Mouse (Mus musculus): ENCODE measurements around the gene Fbxo6. TPM values are rescaled to one million over a fixed set of nuclear protein-coding genes. Genes with fewer than 3 reads are reported as not detected.
"Not testable (repeated sequence)": the region's sequence is repeated elsewhere in the genome, so short reads cannot be mapped to it uniquely, and the experiment has no call there.

Fbxo6 gene
- polyA plus RNA-seq, 1 experiment from 2014 or later, result 22.0 TPM

DNA sequence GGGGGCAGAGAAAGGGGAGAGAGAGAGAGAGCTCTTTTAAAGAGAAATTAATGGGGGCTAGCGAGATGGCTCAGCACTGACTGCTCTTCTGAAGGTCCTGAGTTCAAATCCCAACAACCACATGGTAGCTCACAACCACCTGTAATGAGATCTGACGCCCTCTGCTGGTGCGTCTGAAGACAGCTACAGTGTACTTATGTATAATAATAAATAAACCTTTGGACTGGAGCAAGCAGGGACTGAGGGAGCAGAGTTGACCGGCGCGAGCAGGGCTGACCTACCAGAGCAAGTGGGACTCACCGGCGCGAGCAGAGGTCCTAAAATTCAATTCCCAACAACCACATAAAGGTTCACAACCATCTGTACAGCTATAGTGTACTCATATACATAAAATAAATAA, 32.4 kb downstream of the Fbxo6 start:
- H3K9ac ChIP-seq (replicated peaks; ENCODE audit: low read length); H3K27ac ChIP-seq (ENCODE audit: low read length); H3K4me1 ChIP-seq (ENCODE audit: insufficient read depth, low read length); H3K36me3 ChIP-seq (ENCODE audit: insufficient read depth, low read length); H3K4me2 ChIP-seq (replicated peaks; ENCODE audit: low read depth, low read length); H3K9me3 ChIP-seq (ENCODE audit: low read length); ATAC-seq (ENCODE audit: low FRiP score, low TSS enrichment); H3K4me3 ChIP-seq (ENCODE audit: low read length); H3K27me3 ChIP-seq (ENCODE audit: insufficient read depth, low read length): not testable (repeated sequence)
- WGBS, result 91% methylated on average over 9 of the region's 9 CpGs

DNA sequence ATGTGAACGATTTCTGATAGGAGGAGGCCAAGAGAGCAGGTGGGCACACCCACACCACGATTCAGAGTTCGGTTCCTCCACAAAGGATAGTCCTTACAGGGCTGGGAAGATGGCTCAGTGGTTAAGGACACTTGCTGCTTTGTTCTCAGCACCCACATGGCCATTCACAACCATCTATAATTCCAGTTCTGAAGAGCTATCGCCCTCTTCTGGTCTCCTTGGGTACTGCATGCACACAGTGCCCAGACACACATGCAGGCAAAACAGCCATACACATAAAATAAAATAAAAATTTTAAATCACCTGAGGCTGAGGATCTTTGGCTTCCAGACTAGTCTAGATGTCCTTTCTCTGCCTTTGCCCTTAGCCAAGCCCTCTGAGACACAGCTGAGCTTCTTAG, 34.5 kb downstream of the Fbxo6 start:
- Histone ChIP-seq H3K36me3 (ENCODE audit: insufficient read depth, low read length) (no peaks in the 10 kb centered on the region), H3K9ac (replicated peaks; ENCODE audit: low read length) (no peak overlapping the region), H3K27me3 (ENCODE audit: insufficient read depth, low read length) (no peaks in the 10 kb centered on the region), H3K4me2 (replicated peaks; ENCODE audit: low read depth, low read length) (no peak overlapping the region), H3K9me3 (ENCODE audit: low read length) (no peaks in the 10 kb centered on the region), H3K4me1 (ENCODE audit: insufficient read depth, low read length) (peaks cover 9% of the 10 kb centered on the region; the same call in 1 of the 2 replicates), H3K4me3 (ENCODE audit: low read length) (no peak overlapping the region), H3K27ac (ENCODE audit: low read length) (no peak overlapping the region)
- ATAC-seq (ENCODE audit: low FRiP score, low TSS enrichment), result no peak
- WGBS, result 78% methylated on average over 4 of the region's 4 CpGs

DNA sequence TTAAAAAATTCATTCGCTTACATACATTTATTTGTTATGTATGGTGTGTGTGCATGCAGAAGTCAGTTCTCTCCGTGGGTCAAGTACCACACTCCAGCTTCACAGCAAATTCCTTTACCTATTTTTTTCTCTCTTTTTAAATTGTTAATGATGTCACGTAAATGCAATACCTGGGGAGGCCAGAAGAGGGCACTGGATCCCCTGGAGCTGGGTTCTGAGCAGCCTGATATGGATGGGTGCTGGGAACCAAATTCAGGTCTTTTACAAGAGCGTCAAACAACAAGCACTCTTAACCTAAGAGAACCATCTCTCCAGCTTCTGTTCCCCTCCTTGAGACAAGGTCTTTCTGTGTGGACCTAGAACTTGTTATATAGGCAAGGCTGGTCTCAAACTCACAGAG, 35.3 kb downstream of the Fbxo6 start:
- H3K27ac ChIP-seq (ENCODE audit: low read length), result no peak overlapping the region
- H3K27me3 ChIP-seq (ENCODE audit: insufficient read depth, low read length), result no peaks in the 10 kb centered on the region
- no peak overlapping the region for H3K4me2 ChIP-seq (replicated peaks; ENCODE audit: low read depth, low read length)
- no peak overlapping the region for H3K4me3 ChIP-seq (ENCODE audit: low read length)
- no peaks in the 10 kb centered on the region for H3K36me3 ChIP-seq (ENCODE audit: insufficient read depth, low read length)
- ATAC-seq (ENCODE audit: low FRiP score, low TSS enrichment), result no peak
- H3K4me1 ChIP-seq (ENCODE audit: insufficient read depth, low read length), result peaks cover 7% of the 10 kb centered on the region; the same call in 1 of the 2 replicates
- 82% methylated on average over 4 of the region's 4 CpGs for WGBS
- H3K9ac ChIP-seq (replicated peaks; ENCODE audit: low read length), result no peak overlapping the region
- no peaks in the 10 kb centered on the region for H3K9me3 ChIP-seq (ENCODE audit: low read length)

DNA sequence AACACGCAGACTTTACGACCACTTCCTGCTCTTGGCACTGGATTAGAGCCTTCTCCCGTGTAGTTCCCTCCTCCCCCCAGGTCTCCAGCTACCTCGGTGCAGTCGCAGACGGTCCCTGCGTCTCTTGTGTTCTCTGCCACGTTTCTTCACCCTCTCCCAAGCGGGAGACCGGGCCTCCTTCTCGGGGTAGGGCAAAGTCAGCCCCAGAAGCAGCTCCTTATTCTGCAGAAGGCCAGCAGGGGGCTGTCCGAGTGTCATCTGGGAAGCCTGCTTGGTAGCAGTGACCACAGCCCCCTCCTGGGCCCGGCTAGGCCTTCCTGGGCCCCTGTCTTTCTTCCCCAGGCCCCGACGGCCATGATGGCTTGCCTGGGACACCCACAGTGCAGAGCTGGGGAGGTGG, 36.5 kb downstream of the Fbxo6 start:
- Histone ChIP-seq H3K4me1 (ENCODE audit: insufficient read depth, low read length) (peaks cover 7% of the 10 kb centered on the region; the same call in 1 of the 2 replicates), H3K27ac (ENCODE audit: low read length) (no peak overlapping the region), H3K9ac (replicated peaks; ENCODE audit: low read length) (peak overlapping the region; percentile 39; the same call in 1 of the 2 replicates), H3K4me2 (replicated peaks; ENCODE audit: low read depth, low read length) (peak overlapping the region; percentile 13; the same call in 1 of the 2 replicates), H3K27me3 (ENCODE audit: insufficient read depth, low read length) (no peaks in the 10 kb centered on the region), H3K36me3 (ENCODE audit: insufficient read depth, low read length) (no peaks in the 10 kb centered on the region), H3K4me3 (ENCODE audit: low read length) (no peak overlapping the region), H3K9me3 (ENCODE audit: low read length) (no peaks in the 10 kb centered on the region)
- 2% methylated on average over 15 of the region's 15 CpGs for WGBS
- ATAC-seq (ENCODE audit: low FRiP score, low TSS enrichment), result peak; percentile 16; the same call in 1 of the 2 replicates

DNA sequence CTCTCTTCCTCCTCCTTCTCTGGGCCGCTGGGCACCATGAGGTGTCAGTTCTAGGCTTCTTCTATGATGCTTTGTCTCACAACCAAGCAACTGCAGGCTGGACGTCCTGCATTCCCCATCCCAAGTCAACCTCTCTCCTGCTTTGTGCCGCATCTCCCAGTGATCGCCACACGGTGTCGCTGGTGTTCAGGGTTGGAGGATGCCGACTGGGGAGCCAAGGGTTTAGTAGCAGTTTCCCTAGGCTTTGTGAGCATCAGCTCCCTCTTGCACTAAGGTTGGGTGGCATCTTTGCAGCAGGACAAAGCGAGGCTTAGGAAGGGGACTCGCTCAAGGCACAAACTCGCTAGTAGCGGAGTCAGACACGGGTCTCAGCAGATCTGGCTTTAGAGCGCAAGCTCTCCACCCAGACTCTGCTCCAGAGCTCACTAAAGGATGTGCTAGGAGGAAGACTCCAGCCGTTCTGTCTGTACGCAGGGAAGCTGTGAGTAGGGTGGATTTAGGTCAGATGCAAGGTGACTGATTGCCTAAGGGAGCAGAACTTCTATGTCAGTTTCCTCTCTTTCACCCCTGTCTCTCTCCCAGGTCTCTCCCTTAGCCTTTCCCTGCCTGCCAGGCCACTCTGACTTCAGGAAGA, 37.1 kb downstream of the Fbxo6 start:
- no peak overlapping the region for H3K9ac ChIP-seq (replicated peaks; ENCODE audit: low read length)
- H3K4me3 ChIP-seq (ENCODE audit: low read length), result no peak overlapping the region
- peaks cover 7% of the 10 kb centered on the region; the same call in 1 of the 2 replicates for H3K4me1 ChIP-seq (ENCODE audit: insufficient read depth, low read length)
- H3K4me2 ChIP-seq (replicated peaks; ENCODE audit: low read depth, low read length), result 0 out of 2 replicates have a peak overlapping the region, but pooled peaks have one; percentile 21
- peak; percentile 50 for ATAC-seq (ENCODE audit: low FRiP score, low TSS enrichment)
- 4% methylated on average over 15 of the region's 15 CpGs for WGBS
- H3K36me3 ChIP-seq (ENCODE audit: insufficient read depth, low read length), result no peaks in the 10 kb centered on the region
- no peaks in the 10 kb centered on the region for H3K9me3 ChIP-seq (ENCODE audit: low read length)
- no peak overlapping the region for H3K27ac ChIP-seq (ENCODE audit: low read length)
- H3K27me3 ChIP-seq (ENCODE audit: insufficient read depth, low read length), result no peaks in the 10 kb centered on the region

DNA sequence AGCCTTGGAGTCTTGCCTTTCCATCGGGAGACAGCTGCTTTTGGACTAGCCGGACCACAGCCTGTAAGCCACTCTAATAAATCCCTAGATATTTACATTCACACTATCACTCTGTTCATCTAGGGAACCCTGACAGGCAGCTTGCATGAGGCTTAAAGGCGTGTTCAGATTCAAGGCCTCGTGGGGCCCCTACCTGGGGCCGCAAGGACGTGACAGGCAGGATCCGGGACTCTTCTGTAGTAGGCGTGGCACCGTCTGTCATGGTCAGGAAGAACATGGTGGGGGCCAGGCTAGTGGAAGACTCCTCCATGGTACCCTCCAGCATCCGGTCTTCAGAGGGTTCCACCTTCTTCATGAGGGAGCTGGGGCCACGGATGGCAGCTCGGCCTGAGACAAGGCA, 39.4 kb downstream of the Fbxo6 start:
- Histone ChIP-seq H3K27ac (ENCODE audit: low read length) (no peak overlapping the region), H3K4me1 (ENCODE audit: insufficient read depth, low read length) (peaks cover 21% of the 10 kb centered on the region), H3K4me3 (ENCODE audit: low read length) (no peak overlapping the region), H3K9me3 (ENCODE audit: low read length) (no peaks in the 10 kb centered on the region), H3K4me2 (replicated peaks; ENCODE audit: low read depth, low read length) (no peak overlapping the region), H3K9ac (replicated peaks; ENCODE audit: low read length) (no peak overlapping the region), H3K27me3 (ENCODE audit: insufficient read depth, low read length) (no peaks in the 10 kb centered on the region), H3K36me3 (ENCODE audit: insufficient read depth, low read length) (no peaks in the 10 kb centered on the region)
- WGBS, result 82% methylated on average over 12 of the region's 12 CpGs
- ATAC-seq (ENCODE audit: low FRiP score, low TSS enrichment), result no peak

DNA sequence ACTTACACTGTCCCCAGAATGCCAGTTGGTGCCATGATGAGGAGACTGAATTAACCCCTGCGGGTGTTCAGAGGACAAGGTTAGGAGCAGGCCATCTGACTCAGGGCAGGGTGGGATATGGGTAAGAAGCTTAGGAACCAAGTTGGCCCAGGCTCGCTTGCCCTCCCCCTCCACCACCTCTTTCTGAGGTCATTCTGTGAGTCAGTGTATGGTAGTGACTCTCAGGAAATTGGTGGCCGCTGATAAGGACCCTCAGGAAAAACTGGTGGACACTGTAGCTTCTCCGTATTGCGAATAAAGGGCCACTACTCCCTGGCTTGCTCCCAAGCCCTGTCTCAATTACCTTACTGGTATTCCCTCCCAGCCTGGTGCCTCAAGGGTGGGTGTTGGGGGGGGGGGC, 42.7 kb downstream of the Fbxo6 start:
- Histone ChIP-seq H3K27me3 (ENCODE audit: insufficient read depth, low read length) (no peaks in the 10 kb centered on the region), H3K9me3 (ENCODE audit: low read length) (no peaks in the 10 kb centered on the region), H3K9ac (replicated peaks; ENCODE audit: low read length) (no peak overlapping the region), H3K27ac (ENCODE audit: low read length) (no peak overlapping the region), H3K4me2 (replicated peaks; ENCODE audit: low read depth, low read length) (no peak overlapping the region), H3K4me1 (ENCODE audit: insufficient read depth, low read length) (peaks cover 19% of the 10 kb centered on the region), H3K36me3 (ENCODE audit: insufficient read depth, low read length) (no peaks in the 10 kb centered on the region), H3K4me3 (ENCODE audit: low read length) (no peak overlapping the region)
- 72% methylated on average over 5 of the region's 5 CpGs for WGBS
- ATAC-seq (ENCODE audit: low FRiP score, low TSS enrichment), result no peak

DNA sequence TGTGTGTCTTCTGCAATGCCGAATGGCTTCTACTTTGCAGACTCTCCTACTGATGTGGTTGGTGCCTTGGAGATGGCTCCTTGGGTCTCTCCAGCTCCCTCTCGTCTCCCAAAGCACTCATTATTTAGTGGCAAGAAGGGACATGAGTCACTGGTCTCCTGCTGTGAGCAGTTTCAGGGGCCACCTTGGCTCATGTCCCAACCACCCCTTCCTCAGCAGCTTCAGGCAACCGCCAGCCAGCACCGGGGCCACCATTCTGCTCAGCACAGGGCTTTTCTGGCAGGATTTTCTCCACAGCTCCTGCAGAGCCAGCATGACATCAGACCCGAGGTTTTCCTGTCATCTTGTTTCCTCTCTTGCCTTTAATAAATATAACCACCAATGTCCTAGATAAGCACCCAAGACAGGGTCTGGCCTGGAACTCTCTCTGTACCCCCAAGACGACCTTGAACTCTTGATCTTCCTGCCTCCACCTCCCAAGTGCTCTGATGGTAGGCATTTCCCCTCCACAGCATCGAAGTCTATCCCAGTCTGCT, 43.3 kb downstream of the Fbxo6 start:
- Histone ChIP-seq H3K27ac (ENCODE audit: low read length) (no peak overlapping the region), H3K4me2 (replicated peaks; ENCODE audit: low read depth, low read length) (no peak overlapping the region), H3K27me3 (ENCODE audit: insufficient read depth, low read length) (no peaks in the 10 kb centered on the region), H3K9ac (replicated peaks; ENCODE audit: low read length) (no peak overlapping the region), H3K4me3 (ENCODE audit: low read length) (no peak overlapping the region), H3K36me3 (ENCODE audit: insufficient read depth, low read length) (no peaks in the 10 kb centered on the region), H3K9me3 (ENCODE audit: low read length) (no peaks in the 10 kb centered on the region), H3K4me1 (ENCODE audit: insufficient read depth, low read length) (peaks cover 19% of the 10 kb centered on the region)
- 36% methylated on average over 7 of the region's 7 CpGs for WGBS
- no peak; the same call in 1 of the 2 replicates for ATAC-seq (ENCODE audit: low FRiP score, low TSS enrichment)

DNA sequence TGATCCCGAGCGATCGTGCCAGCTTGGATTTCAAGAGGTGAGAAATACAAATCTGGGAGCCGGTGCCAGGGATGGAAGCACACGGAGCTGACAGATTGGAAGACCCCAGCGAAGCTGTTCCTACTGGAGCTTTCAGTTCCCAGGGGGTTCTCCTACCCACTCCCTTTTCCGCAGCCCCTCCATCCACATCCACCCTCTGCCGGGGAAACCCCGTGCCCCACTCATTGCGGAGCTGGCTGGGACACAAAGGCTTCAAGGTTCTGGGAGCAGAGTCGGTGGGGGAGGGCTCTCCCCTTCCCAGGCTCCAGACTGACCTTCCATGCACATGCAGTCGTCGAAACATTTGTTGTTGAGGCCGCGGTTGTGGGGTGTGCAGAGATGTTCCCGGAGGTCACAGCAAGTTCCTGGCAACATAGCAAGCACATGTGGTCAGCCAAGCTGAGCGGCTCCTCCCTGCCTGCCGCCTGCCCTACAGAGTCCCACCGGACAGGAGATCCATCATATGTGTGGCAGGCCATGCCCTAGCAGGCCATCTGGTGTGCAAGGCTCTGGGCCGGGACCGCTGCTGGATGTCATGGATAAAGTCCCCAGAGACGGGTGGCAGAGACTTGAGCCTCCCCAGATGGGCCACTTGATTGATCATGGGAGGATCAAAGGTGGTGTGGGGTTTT, 44.2 kb downstream of the Fbxo6 start:
- peak overlapping the region; percentile 45 for H3K9ac ChIP-seq (replicated peaks; ENCODE audit: low read length)
- H3K4me3 ChIP-seq (ENCODE audit: low read length), result no peak overlapping the region
- WGBS, result 7% methylated on average over 22 of the region's 22 CpGs
- no peaks in the 10 kb centered on the region for H3K36me3 ChIP-seq (ENCODE audit: insufficient read depth, low read length)
- H3K4me2 ChIP-seq (replicated peaks; ENCODE audit: low read depth, low read length), result peak overlapping the region; percentile 39
- no peaks in the 10 kb centered on the region for H3K27me3 ChIP-seq (ENCODE audit: insufficient read depth, low read length)
- peaks cover 19% of the 10 kb centered on the region for H3K4me1 ChIP-seq (ENCODE audit: insufficient read depth, low read length)
- H3K9me3 ChIP-seq (ENCODE audit: low read length), result no peaks in the 10 kb centered on the region
- H3K27ac ChIP-seq (ENCODE audit: low read length), result no peak overlapping the region; the same call in 1 of the 2 replicates
- ATAC-seq (ENCODE audit: low FRiP score, low TSS enrichment), result peak; percentile 93

DNA sequence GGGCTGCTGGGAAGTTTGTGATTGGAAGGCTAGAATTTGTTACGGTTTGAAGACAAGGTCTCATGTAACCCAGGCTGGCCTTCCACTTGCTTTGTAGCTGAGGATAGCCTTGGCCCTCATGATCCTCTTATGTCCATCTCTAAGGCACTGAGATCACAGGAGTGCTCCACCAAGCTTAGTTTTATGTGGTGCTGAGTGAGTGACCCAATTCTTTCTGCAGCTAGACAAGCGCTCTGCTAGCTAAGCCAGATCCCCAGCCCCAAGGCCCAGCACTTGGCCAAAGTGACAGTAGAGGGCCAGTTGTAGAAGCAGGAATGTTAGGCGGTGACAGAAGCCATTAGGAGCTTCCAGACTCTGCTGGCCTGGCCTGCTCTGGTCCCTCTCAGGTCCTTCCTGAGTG, 47.8 kb downstream of the Fbxo6 start:
- WGBS, result 87% methylated on average over 3 of the region's 3 CpGs
- H3K27ac ChIP-seq (ENCODE audit: low read length), result no peak overlapping the region
- H3K4me1 ChIP-seq (ENCODE audit: insufficient read depth, low read length), result peaks cover 19% of the 10 kb centered on the region
- ATAC-seq (ENCODE audit: low FRiP score, low TSS enrichment), result no peak
- no peak overlapping the region for H3K4me3 ChIP-seq (ENCODE audit: low read length)
- no peak overlapping the region for H3K9ac ChIP-seq (replicated peaks; ENCODE audit: low read length)
- no peaks in the 10 kb centered on the region for H3K9me3 ChIP-seq (ENCODE audit: low read length)
- H3K36me3 ChIP-seq (ENCODE audit: insufficient read depth, low read length), result no peaks in the 10 kb centered on the region
- H3K4me2 ChIP-seq (replicated peaks; ENCODE audit: low read depth, low read length), result no peak overlapping the region
- H3K27me3 ChIP-seq (ENCODE audit: insufficient read depth, low read length), result no peaks in the 10 kb centered on the region
